Mouse (Mus musculus): Measurements from ENCODE around the gene Gm42417.

DNA sequence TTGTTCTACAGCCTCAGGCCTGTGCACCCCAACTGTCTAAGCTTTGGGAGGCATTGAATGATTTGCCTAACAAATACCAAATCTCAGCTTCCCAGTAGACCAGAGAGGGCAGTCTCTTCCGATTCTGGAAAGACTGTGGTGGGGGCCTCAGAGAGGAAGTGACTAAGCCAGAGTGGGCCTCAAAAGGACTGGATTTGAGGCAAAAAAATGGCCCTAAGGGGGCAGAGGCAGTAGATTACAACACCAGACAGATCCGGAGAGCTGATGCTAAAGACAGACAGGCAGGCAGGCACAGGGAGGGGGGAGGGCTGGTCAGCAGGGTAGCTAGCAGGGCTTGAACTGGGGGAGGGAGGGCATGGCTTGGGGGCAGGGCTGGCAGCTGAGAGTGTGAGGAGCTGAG lies 27.2 kb upstream of the Gm42417 start:
- TF ChIP-seq CTCF (IDR thresholded peaks at IDR 0.05; ENCODE audit: borderline replicate concordance, control insufficient read depth, extremely low read depth, insufficient read depth, low read length, poor library complexity) (no peak), POLR2A (IDR thresholded peaks at IDR 0.05; ENCODE audit: control insufficient read depth, extremely low read depth, insufficient read depth, low read length, poor library complexity) (no peak)
